Mouse (Mus musculus): Measurements from ENCODE around the gene Tspyl1. TPM values are rescaled to one million over a fixed set of nuclear protein-coding genes. Genes with fewer than 3 reads are reported as not detected.

Tspyl1 gene
- polyA plus RNA-seq, 1 experiment from 2014 or later = 84.8 TPM

DNA sequence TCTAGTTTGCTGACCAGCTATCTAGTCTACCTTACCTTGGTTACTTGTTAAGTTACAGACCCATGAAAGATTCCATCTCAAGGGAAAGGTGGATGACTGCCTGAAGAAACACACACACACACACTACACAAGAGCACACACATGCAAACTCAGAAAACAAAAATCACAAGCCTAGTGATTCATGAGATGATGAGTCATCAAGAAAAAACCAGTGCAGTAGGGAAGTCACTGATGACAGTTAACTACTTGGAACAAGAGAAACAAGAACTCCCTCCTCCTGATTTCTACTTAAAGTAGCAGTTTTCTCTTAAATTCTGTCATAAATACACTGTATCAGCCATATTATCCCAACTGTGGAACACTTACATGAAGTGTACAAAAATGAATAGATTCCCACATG is 25.1 kb downstream of the Tspyl1 start:
- no peak overlapping the region for H3K27ac ChIP-seq
- no peak overlapping the region for H3K4me2 ChIP-seq
- H3K27me3 ChIP-seq = no peaks in the 10 kb centered on the region
- ATAC-seq (ENCODE audit: insufficient number of reproducible peaks, insufficient read depth, low FRiP score, low TSS enrichment, low read depth) = no peak
- peaks cover 10% of the 10 kb centered on the region; the same call in 1 of the 2 replicates for H3K36me3 ChIP-seq
- H3K4me3 ChIP-seq (replicated peaks) = no peak overlapping the region
- H3K9me3 ChIP-seq = no peaks in the 10 kb centered on the region
- H3K9ac ChIP-seq (replicated peaks) = no peak overlapping the region
- no peaks in the 10 kb centered on the region for H3K4me1 ChIP-seq (replicated peaks)

DNA sequence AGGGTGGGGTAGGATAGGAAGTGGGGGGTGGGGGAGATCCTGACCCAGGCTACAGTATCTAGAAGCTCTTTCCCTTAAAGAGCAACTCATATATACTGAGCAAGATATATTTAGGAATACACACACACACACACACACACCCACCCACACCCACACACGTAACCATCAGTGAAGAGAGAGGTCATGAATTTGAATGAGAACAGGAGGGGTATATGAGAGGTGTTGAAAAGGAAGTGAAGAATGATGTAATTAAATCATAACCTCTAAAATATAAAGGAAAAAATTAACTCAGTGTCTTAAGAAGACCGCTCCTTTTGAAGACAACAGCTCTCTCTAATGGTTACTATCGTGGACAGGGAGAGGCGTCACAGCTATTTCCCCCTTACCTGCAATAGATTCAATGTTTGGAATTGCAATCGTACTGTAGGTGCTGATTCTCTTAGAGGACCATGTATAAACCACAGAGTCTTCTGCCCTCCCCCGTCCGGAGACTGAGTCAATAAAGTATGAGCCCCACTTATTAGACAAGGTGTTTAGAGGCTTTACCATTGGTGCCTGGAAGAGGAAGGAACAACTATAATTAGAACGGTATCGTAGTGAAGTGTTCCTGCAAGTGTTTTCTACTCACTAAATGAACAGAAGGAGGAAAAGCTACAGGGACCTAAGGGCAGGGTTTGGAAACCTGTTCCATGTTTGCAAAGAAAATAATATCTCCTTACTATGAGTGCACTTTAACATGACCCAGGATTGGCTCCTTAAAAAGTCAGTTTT is 28.1 kb downstream of the Tspyl1 start:
- Histone ChIP-seq H3K36me3 (0 out of 2 replicates have a peak, but pooled peaks cover 5% of the 10 kb centered on the region), H3K9me3 (no peaks in the 10 kb centered on the region), H3K27ac (no peak overlapping the region), H3K4me2 (no peak overlapping the region), H3K4me1 (replicated peaks) (no peaks in the 10 kb centered on the region), H3K27me3 (no peaks in the 10 kb centered on the region), H3K4me3 (replicated peaks) (no peak overlapping the region), H3K9ac (replicated peaks) (no peak overlapping the region)
- ATAC-seq (ENCODE audit: insufficient number of reproducible peaks, insufficient read depth, low FRiP score, low TSS enrichment, low read depth) = no peak
- 80% methylated on average over 9 of the region's 9 CpGs for WGBS

DNA sequence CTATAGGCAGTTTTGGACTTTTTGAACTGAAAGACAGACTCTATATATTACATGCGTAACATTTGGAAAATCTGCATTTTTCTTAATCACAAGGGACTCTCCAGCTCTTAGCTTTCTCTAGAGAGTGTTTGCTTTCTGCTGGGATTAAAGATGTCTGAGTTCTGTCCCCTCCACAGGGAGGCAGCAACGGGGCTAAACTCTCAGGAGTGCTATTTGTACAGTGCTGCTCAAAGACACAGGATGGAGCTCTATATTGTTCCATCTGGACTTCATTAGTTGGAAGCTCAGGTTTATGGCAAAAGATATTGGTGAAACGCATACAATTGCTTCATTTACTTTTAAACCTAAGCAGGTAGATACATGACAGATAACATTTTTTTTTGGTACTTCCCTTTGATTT is 30.5 kb downstream of the Tspyl1 start:
- Histone ChIP-seq H3K36me3 (0 out of 2 replicates have a peak, but pooled peaks cover 5% of the 10 kb centered on the region), H3K4me3 (replicated peaks) (no peak overlapping the region), H3K27me3 (no peaks in the 10 kb centered on the region), H3K27ac (no peak overlapping the region), H3K9ac (replicated peaks) (no peak overlapping the region), H3K4me2 (no peak overlapping the region), H3K9me3 (no peaks in the 10 kb centered on the region), H3K4me1 (replicated peaks) (peaks cover 9% of the 10 kb centered on the region)
- no peak for ATAC-seq (ENCODE audit: insufficient number of reproducible peaks, insufficient read depth, low FRiP score, low TSS enrichment, low read depth)
- 35% methylated on average over 3 of the region's 3 CpGs for WGBS

DNA sequence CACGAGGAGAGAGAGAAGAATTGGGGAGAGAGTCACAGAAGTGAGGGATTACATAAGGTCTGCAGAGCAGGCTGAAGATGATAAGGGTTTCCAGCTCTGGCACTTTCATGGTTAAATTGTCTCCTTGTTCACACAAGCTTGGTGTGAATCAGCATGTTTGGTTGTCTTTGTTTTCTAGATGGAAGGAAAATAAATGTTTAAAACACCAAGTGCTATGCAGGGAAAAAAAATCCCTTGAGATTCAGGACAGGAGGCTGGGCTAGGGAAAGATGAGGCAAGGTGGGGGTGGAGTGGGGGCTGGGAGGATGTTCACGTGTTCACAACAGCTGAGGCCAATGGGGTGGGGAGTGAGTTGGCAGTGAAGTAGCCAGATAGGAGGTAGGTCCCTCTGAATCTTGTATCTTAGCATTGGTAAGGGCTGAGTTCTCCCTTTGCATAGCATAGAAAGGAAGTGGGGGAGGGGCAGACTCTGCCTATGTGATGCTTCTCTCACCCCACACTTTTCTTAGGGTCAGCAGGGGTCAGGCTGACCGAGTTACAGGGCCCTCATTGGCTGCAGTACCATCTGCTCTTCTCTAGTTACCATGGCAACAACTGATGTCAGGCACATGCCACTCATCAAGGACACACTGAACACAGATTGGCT is 34.7 kb downstream of the Tspyl1 start:
- Histone ChIP-seq H3K9me3 (no peaks in the 10 kb centered on the region), H3K4me3 (replicated peaks) (no peak overlapping the region), H3K27ac (no peak overlapping the region), H3K9ac (replicated peaks) (no peak overlapping the region), H3K27me3 (no peaks in the 10 kb centered on the region), H3K4me1 (replicated peaks) (peaks cover 9% of the 10 kb centered on the region), H3K36me3 (peaks cover 4% of the 10 kb centered on the region; the same call in 1 of the 2 replicates), H3K4me2 (peak overlapping the region; percentile 13; the same call in 1 of the 2 replicates)
- 4% methylated on average over 3 of the region's 3 CpGs for WGBS
- ATAC-seq (ENCODE audit: insufficient number of reproducible peaks, insufficient read depth, low FRiP score, low TSS enrichment, low read depth) = peak; percentile 68

DNA sequence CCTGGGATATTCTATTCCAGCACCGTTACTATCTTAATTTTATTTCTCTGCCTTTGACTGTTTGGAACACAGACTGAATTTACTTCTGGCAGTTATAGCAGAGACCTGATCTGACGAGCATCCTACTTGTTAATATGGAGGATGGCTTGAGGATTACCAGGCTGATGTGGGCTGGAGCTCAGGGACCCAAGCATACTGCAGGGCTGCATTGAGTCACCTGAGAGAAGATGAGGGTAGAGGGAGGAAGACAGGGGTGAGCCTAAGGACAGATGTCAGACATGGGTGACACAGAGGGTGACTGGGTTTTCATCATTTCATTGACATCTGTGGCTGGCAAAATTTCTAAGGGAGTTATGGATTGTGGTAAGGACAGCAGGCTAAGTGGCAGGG is 35.2 kb downstream of the Tspyl1 start:
- peaks cover 9% of the 10 kb centered on the region for H3K4me1 ChIP-seq (replicated peaks)
- H3K36me3 ChIP-seq = peaks cover 4% of the 10 kb centered on the region; the same call in 1 of the 2 replicates
- H3K9me3 ChIP-seq = no peaks in the 10 kb centered on the region
- no peak overlapping the region for H3K27ac ChIP-seq
- no peaks in the 10 kb centered on the region for H3K27me3 ChIP-seq
- no peak overlapping the region for H3K4me3 ChIP-seq (replicated peaks)
- no peak overlapping the region for H3K4me2 ChIP-seq
- 19% methylated on average over 2 of the region's 2 CpGs for WGBS
- 0 out of 2 replicates have a peak, but pooled peaks have one; percentile 28 for ATAC-seq (ENCODE audit: insufficient number of reproducible peaks, insufficient read depth, low FRiP score, low TSS enrichment, low read depth)
- H3K9ac ChIP-seq (replicated peaks) = no peak overlapping the region

DNA sequence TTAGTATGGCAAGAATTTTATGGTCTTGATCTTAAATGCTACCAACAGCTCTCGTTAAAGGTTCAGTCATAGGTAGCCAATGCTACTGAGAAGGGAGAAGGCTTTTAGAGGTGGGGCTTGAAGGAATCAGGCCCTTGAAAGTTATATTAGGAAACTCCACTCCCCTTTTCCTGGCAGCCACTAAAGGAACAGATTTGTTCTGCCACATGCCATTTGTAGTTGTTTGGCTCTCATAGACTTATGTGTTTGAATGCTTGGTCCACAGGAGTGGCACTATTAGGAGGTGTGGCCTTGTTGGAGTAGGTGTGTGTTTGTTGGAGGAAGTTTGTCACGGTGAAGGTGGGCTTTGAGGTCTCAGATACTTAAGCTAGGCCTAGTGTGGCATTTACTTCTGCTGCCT is 38.8 kb downstream of the Tspyl1 start:
- no peaks in the 10 kb centered on the region for H3K9me3 ChIP-seq
- no peak overlapping the region for H3K4me3 ChIP-seq (replicated peaks)
- H3K9ac ChIP-seq (replicated peaks) = no peak overlapping the region
- no peaks in the 10 kb centered on the region for H3K27me3 ChIP-seq
- 70% methylated on average over 2 of the region's 2 CpGs for WGBS
- peaks cover 4% of the 10 kb centered on the region; the same call in 1 of the 2 replicates for H3K36me3 ChIP-seq
- no peak overlapping the region for H3K27ac ChIP-seq
- peaks cover 9% of the 10 kb centered on the region for H3K4me1 ChIP-seq (replicated peaks)
- no peak overlapping the region for H3K4me2 ChIP-seq
- no peak for ATAC-seq (ENCODE audit: insufficient number of reproducible peaks, insufficient read depth, low FRiP score, low TSS enrichment, low read depth)

DNA sequence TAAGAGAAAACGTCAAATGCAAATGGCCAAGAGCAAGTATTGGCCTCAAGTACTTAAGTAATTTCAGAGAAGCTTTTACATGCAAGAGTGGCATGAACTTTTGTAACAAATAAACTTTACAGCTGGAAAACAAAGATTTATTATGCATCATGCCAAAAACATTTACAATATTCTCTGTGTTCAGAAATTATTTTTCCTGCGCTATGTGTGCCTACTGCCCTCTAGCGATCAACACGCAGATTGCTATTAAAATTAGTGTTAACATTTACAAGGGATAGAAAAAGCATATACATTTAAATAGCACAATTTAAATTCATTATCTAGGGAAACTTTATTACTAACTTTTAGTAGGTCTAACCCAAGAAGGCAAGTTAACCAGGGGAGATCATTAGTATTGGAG is 44.7 kb downstream of the Tspyl1 start:
- H3K36me3 ChIP-seq = 0 out of 2 replicates have a peak, but pooled peaks cover 4% of the 10 kb centered on the region
- no peaks in the 10 kb centered on the region for H3K9me3 ChIP-seq
- no peaks in the 10 kb centered on the region for H3K27me3 ChIP-seq
- WGBS = 25% methylated on average over 4 of the region's 4 CpGs
- no peak overlapping the region for H3K27ac ChIP-seq
- no peak overlapping the region for H3K4me2 ChIP-seq
- H3K4me1 ChIP-seq (replicated peaks) = no peaks in the 10 kb centered on the region
- H3K9ac ChIP-seq (replicated peaks) = no peak overlapping the region
- no peak overlapping the region for H3K4me3 ChIP-seq (replicated peaks)
- no peak for ATAC-seq (ENCODE audit: insufficient number of reproducible peaks, insufficient read depth, low FRiP score, low TSS enrichment, low read depth)

DNA sequence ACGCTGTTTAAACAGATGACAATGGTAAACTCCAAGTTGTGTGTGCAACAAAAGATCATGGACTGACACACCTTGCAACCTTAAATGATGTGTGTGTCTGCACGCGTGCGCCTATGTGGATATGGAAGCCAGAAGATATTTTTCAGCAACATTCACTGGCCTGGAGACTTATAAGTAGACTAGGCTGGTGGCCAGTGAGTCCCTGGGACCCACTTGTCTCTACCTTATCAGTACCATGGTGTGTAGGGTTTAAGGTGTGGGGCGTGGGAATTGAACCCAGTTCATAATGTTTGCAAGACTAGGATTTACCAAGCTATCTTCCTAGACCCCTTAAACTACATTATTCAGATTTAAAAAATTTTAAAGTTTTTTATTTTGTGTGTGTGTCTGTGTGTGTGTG is 45.2 kb downstream of the Tspyl1 start:
- ATAC-seq (ENCODE audit: insufficient number of reproducible peaks, insufficient read depth, low FRiP score, low TSS enrichment, low read depth) = no peak
- Histone ChIP-seq H3K4me1 (replicated peaks) (no peaks in the 10 kb centered on the region), H3K36me3 (0 out of 2 replicates have a peak, but pooled peaks cover under 1% of the 10 kb centered on the region), H3K4me3 (replicated peaks) (no peak overlapping the region), H3K9me3 (no peaks in the 10 kb centered on the region), H3K9ac (replicated peaks) (no peak overlapping the region), H3K27me3 (no peaks in the 10 kb centered on the region), H3K27ac (no peak overlapping the region), H3K4me2 (no peak overlapping the region)
- WGBS = 65% methylated on average over 5 of the region's 5 CpGs

DNA sequence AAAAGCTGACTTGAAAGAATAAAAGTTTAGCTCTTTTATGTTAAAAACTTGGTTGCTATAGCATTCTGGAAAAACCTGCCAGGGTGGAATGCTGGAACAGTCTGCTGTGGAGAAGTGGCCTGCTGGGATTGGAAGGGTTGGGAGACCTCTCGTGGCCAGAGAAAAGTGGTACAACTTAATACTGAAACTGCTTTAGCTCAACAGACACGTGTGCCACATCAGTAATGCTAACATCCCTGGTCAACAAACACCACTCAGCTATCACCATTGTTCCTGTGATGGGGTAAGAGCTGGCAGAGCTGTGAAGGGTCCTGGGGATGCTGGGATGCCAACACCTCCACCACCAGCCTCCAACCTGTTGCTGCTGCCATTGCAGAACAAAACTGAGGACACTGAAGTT is 46.3 kb downstream of the Tspyl1 start:
- H3K27ac ChIP-seq = no peak overlapping the region
- 2% methylated on average over 2 of the region's 2 CpGs for WGBS
- no peak overlapping the region for H3K4me2 ChIP-seq
- H3K4me1 ChIP-seq (replicated peaks) = no peaks in the 10 kb centered on the region
- no peaks in the 10 kb centered on the region for H3K27me3 ChIP-seq
- no peaks in the 10 kb centered on the region for H3K36me3 ChIP-seq
- no peaks in the 10 kb centered on the region for H3K9me3 ChIP-seq
- no peak overlapping the region for H3K9ac ChIP-seq (replicated peaks)
- no peak overlapping the region for H3K4me3 ChIP-seq (replicated peaks)
- peak; percentile 63; the same call in 1 of the 2 replicates for ATAC-seq (ENCODE audit: insufficient number of reproducible peaks, insufficient read depth, low FRiP score, low TSS enrichment, low read depth)

All from limb, embryonic 12.5 days (tissue).